Mouse (Mus musculus) erythroblast, embryonic 14.5 days (primary cell): ENCODE measurements around the gene Mpc1.

Experiments used
- GATA1 ChIP-seq: IDR thresholded peaks from 2 replicates; pipeline ENCODE4 v1.6.1; 2012; ENCODE audit warnings: low read length, inconsistent platforms, mixed read lengths
- TAL1 ChIP-seq: IDR thresholded peaks from 3 replicates; pipeline ENCODE4 v1.6.1; 2012; ENCODE audit warnings: low read length, inconsistent platforms, mixed read lengths

GRCm38 (mm10) chr17:8233618-8234214 lies 49.0 kb upstream of the Mpc1 start:
- TF ChIP-seq GATA1 (no peak), TAL1 (no peak)
